Comparison of ENCODE assay signal across 26 mouse cellular contexts in the genomic region with DNA sequence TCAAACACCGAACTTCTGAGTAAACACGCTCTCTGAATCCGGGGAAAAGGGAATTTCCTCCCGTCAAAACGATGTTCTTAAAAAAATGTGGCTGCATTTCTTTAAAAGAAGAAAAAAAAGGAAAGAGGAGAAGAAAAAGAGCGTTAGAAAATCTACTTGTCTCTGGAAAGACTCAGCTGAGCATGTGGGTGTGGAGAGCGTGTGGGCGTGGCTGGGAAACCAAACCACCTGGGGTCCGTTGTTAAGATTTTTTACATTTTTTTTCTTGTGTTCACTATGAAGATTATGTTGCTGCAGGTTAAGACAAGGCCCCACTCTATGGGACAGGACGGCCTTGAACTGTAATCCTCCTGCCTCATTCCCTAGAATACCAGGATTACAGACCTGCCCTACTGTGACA. TPM values are rescaled to one million over a fixed set of nuclear protein-coding genes. Genes with fewer than 3 reads are reported as not detected.
"Had no signal": no experiment of that assay in that cellular context is flagged by ENCODE, and none has a peak within 500 bp of the region (broad histone marks: within the 10 kb centered on the region; RNA-seq: fewer than 3 reads in every experiment).

No protein-coding gene starts in this region.

- H3K27me3 ChIP-seq: limb, embryonic 13.5 days; liver, embryonic 12.5 days; liver, embryonic 15.5 days; lung, embryonic 15.5 days; megakaryocyte, embryonic 14.5 days; midbrain, embryonic 13.5 days; neural tube, embryonic 13.5 days had no signal

- H3K4me1 ChIP-seq: limb, embryonic 10.5 days; limb, embryonic 13.5 days; liver, embryonic 12.5 days; liver, embryonic 15.5 days; lung, embryonic 15.5 days; midbrain, embryonic 10.5 days; midbrain, embryonic 13.5 days; neural tube, embryonic 13.5 days had no signal

- ATAC-seq: intestine, postnatal 0 days; liver, embryonic 12.5 days; midbrain, embryonic 13.5 days; midbrain, embryonic 16.5 days had no signal

- H3K4me2 ChIP-seq: limb, embryonic 13.5 days; liver, embryonic 12.5 days; liver, embryonic 15.5 days; lung, embryonic 15.5 days; midbrain, embryonic 13.5 days; neural tube, embryonic 13.5 days had no signal

- H3K27ac ChIP-seq: kidney, postnatal 0 days; limb, embryonic 10.5 days; limb, embryonic 13.5 days; liver, embryonic 12.5 days; liver, embryonic 15.5 days; lung, embryonic 15.5 days; midbrain, embryonic 10.5 days; midbrain, embryonic 13.5 days; neural tube, embryonic 13.5 days had no signal

- H3K9ac ChIP-seq: limb, embryonic 13.5 days; liver, embryonic 12.5 days; liver, embryonic 15.5 days; lung, embryonic 15.5 days; midbrain, embryonic 13.5 days; neural tube, embryonic 13.5 days had no signal

- DNase-seq: kidney, adult 2 months; kidney, postnatal 36 days; layer of hippocampus, postnatal 36 days; liver; lung, adult 18-20 months; lung, postnatal 10 days; lung, postnatal 36 days; retina, postnatal 1 day; right cerebral cortex, postnatal 14 days; thymus, adult 2 months; thymus, postnatal 14 days; thymus, postnatal 4 days had no signal

- H3K9me3 ChIP-seq: limb, embryonic 10.5 days; limb, embryonic 13.5 days; liver, embryonic 12.5 days; liver, embryonic 15.5 days; lung, embryonic 15.5 days; midbrain, embryonic 10.5 days; midbrain, embryonic 13.5 days; neural tube, embryonic 13.5 days had no signal

- H3K4me3 ChIP-seq: limb, embryonic 10.5 days; limb, embryonic 13.5 days; liver, embryonic 12.5 days; liver, embryonic 15.5 days; lung, embryonic 15.5 days; megakaryocyte, embryonic 14.5 days; midbrain, embryonic 10.5 days; midbrain, embryonic 13.5 days; myocyte; neural tube, embryonic 13.5 days had no signal

RNA-seq across cellular contexts. Expression of a gene that starts 17.2 kb away (rescaled TPM):
- polyA plus RNA-seq: small intestine, adult 2 months had no signal
